ENCODE assay signal across 20 mouse cellular contexts in the genomic region with DNA sequence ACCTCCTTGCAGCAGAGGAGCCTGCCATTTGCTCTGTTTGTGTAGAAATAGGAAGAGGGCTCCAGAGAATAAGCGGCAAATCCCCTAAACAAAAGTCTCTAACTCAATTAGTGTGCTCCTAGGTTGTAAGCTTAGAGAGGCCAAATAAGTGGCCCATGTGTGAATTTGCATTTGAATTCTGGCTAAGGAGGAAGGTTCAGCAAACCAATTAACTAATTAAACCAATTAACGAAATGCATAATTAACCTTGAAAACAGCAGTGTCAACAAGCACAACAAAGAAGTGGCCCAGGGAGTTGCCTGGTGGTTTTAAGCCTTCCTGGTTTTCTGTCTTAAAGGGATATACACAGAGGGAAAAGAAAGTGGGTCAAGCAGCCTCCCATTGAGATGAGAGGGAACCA.
DNase-seq lines count a peak whose midpoint lies in the region; ATAC-seq and TF ChIP-seq lines count a peak whose summit lies in the region.
"Had no signal": no experiment of that assay in that cellular context is flagged by ENCODE, and none has a peak within 500 bp of the region (broad histone marks: within the 10 kb centered on the region; RNA-seq: fewer than 3 reads in every experiment).

No protein-coding gene starts in this region.

- peak; percentile 25 for DNase-seq in hindbrain, embryonic 14.5 days (ENCODE audit: low spot score)
- peak; percentile 91 for DNase-seq in brain, embryonic 14.5 days (ENCODE audit: low read depth)
- no peak for DNase-seq in adrenal gland, adult 18-20 months (ENCODE audit: low spot score in 2 of 2)
- DNase-seq in kidney, postnatal 36 days: no peak
- DNase-seq in left cerebral cortex, adult 18-20 months (ENCODE audit: low spot score in 2 of 2): no peak
- DNase-seq: adrenal gland, postnatal 25 days; cerebellum, adult 9-11 months; gastrocnemius, adult 2 months; heart, adult 2 months; kidney, adult 8-10 months; layer of hippocampus, postnatal 36 days; liver; liver, postnatal 0 days; lung, postnatal 4 days; thymus, adult 2 months had no signal

- 11% methylated on average over 2 of the region's 2 CpGs for WGBS in hindbrain, embryonic 14.5 days
- 27% methylated on average over 2 of the region's 2 CpGs for WGBS in hindbrain, embryonic 13.5 days
- WGBS in forebrain, embryonic 16.5 days: 4% methylated on average over 2 of the region's 2 CpGs
- WGBS in midbrain, embryonic 16.5 days: 6% methylated on average over 2 of the region's 2 CpGs

- TF ChIP-seq POLR2A in brain, embryonic 14.5 days (IDR thresholded peaks at IDR 0.05; ENCODE audit: borderline replicate concordance, extremely low read depth, insufficient read depth, insufficient read length, poor library complexity, severe bottlenecking): no peak

- no peak overlapping the region for H3K27ac ChIP-seq in hindbrain, embryonic 14.5 days
- H3K27ac ChIP-seq in hindbrain, embryonic 13.5 days: no peak overlapping the region
- no peak overlapping the region for H3K27ac ChIP-seq in forebrain, embryonic 16.5 days (ENCODE audit: low read length)
- no peak overlapping the region for H3K27ac ChIP-seq in midbrain, embryonic 16.5 days (ENCODE audit: low read length)
- H3K27ac ChIP-seq: embryonic facial prominence, embryonic 15.5 days; gastrocnemius, adult 2 months; heart, adult 2 months; stomach, embryonic 15.5 days had no signal

- no peak overlapping the region for H3K4me2 ChIP-seq in hindbrain, embryonic 14.5 days (replicated peaks)
- no peak overlapping the region for H3K4me2 ChIP-seq in hindbrain, embryonic 13.5 days
- no peak overlapping the region for H3K4me2 ChIP-seq in forebrain, embryonic 16.5 days (ENCODE audit: low read length)
- H3K4me2 ChIP-seq in midbrain, embryonic 16.5 days (ENCODE audit: low read length): no peak overlapping the region
- H3K4me2 ChIP-seq: embryonic facial prominence, embryonic 15.5 days; stomach, embryonic 15.5 days had no signal

- no peaks in the 10 kb centered on the region for H3K36me3 ChIP-seq in hindbrain, embryonic 14.5 days (replicated peaks; ENCODE audit: control insufficient read depth, insufficient read depth)
- H3K36me3 ChIP-seq in hindbrain, embryonic 13.5 days: no peaks in the 10 kb centered on the region
- H3K36me3 ChIP-seq in forebrain, embryonic 16.5 days (ENCODE audit: control insufficient read depth, insufficient read depth): no peaks in the 10 kb centered on the region
- H3K36me3 ChIP-seq in midbrain, embryonic 16.5 days (ENCODE audit: control insufficient read depth, insufficient read depth, low read length): no peaks in the 10 kb centered on the region
- H3K36me3 ChIP-seq: embryonic facial prominence, embryonic 15.5 days; stomach, embryonic 15.5 days had no signal

- no peaks in the 10 kb centered on the region for H3K27me3 ChIP-seq in hindbrain, embryonic 14.5 days (ENCODE audit: control insufficient read depth, insufficient read depth, low read length)
- H3K27me3 ChIP-seq in hindbrain, embryonic 13.5 days: no peaks in the 10 kb centered on the region
- peaks cover 55% of the 10 kb centered on the region for H3K27me3 ChIP-seq in forebrain, embryonic 16.5 days (replicated peaks; ENCODE audit: control insufficient read depth, insufficient read depth, low read length)
- no peaks in the 10 kb centered on the region for H3K27me3 ChIP-seq in midbrain, embryonic 16.5 days (ENCODE audit: control insufficient read depth, insufficient read depth, low read depth, low read length)
- H3K27me3 ChIP-seq: embryonic facial prominence, embryonic 15.5 days; stomach, embryonic 15.5 days had no signal

- no peaks in the 10 kb centered on the region for H3K9me3 ChIP-seq in hindbrain, embryonic 14.5 days (ENCODE audit: control insufficient read depth, low read length)
- H3K9me3 ChIP-seq in hindbrain, embryonic 13.5 days: no peaks in the 10 kb centered on the region
- no peaks in the 10 kb centered on the region for H3K9me3 ChIP-seq in forebrain, embryonic 16.5 days (ENCODE audit: control insufficient read depth, low read length)
- no peaks in the 10 kb centered on the region for H3K9me3 ChIP-seq in midbrain, embryonic 16.5 days (replicated peaks; ENCODE audit: control insufficient read depth, low read length, poor library complexity, severe bottlenecking)
- H3K9me3 ChIP-seq: embryonic facial prominence, embryonic 15.5 days; stomach, embryonic 15.5 days had no signal

- TF ChIP-seq CTCF in brain, embryonic 14.5 days (IDR thresholded peaks at IDR 0.05; ENCODE audit: borderline replicate concordance, extremely low read depth, insufficient read depth, insufficient read length): no peak

- H3K9ac ChIP-seq in hindbrain, embryonic 14.5 days: no peak overlapping the region
- no peak overlapping the region for H3K9ac ChIP-seq in hindbrain, embryonic 13.5 days
- no peak overlapping the region for H3K9ac ChIP-seq in forebrain, embryonic 16.5 days (replicated peaks; ENCODE audit: low read depth, low read length)
- H3K9ac ChIP-seq in midbrain, embryonic 16.5 days (ENCODE audit: low read depth, low read length): no peak overlapping the region
- H3K9ac ChIP-seq: embryonic facial prominence, embryonic 15.5 days; liver, postnatal 0 days; stomach, embryonic 15.5 days had no signal

- H3K4me1 ChIP-seq in hindbrain, embryonic 14.5 days (replicated peaks; ENCODE audit: control insufficient read depth, insufficient read depth, low read length): no peaks in the 10 kb centered on the region
- H3K4me1 ChIP-seq in hindbrain, embryonic 13.5 days (replicated peaks): peaks cover 4% of the 10 kb centered on the region; the same call in 1 of the 2 replicates
- H3K4me1 ChIP-seq in forebrain, embryonic 16.5 days (replicated peaks; ENCODE audit: control insufficient read depth, insufficient read depth, low read length): peaks cover 5% of the 10 kb centered on the region; the same call in 1 of the 2 replicates
- H3K4me1 ChIP-seq in midbrain, embryonic 16.5 days (ENCODE audit: control insufficient read depth, insufficient read depth, low read length): peaks cover 5% of the 10 kb centered on the region; the same call in 1 of the 2 replicates
- H3K4me1 ChIP-seq: embryonic facial prominence, embryonic 15.5 days; stomach, embryonic 15.5 days had no signal

- no peak overlapping the region for H3K4me3 ChIP-seq in hindbrain, embryonic 14.5 days (replicated peaks; ENCODE audit: low read length)
- H3K4me3 ChIP-seq in hindbrain, embryonic 13.5 days: no peak overlapping the region
- no peak overlapping the region for H3K4me3 ChIP-seq in forebrain, embryonic 16.5 days (replicated peaks; ENCODE audit: low read length)
- H3K4me3 ChIP-seq in midbrain, embryonic 16.5 days (ENCODE audit: low read depth, low read length): no peak overlapping the region
- H3K4me3 ChIP-seq: embryonic facial prominence, embryonic 15.5 days; gastrocnemius, adult 2 months; heart, adult 2 months; stomach, embryonic 15.5 days had no signal

- ATAC-seq in hindbrain, embryonic 14.5 days (ENCODE audit: low FRiP score): peak; percentile 71; the same call in 1 of the 2 replicates
- ATAC-seq in hindbrain, embryonic 13.5 days (ENCODE audit: low FRiP score): no peak; the same call in 1 of the 2 replicates
- ATAC-seq in forebrain, embryonic 16.5 days: peak; percentile 84
- ATAC-seq in midbrain, embryonic 16.5 days: peak; percentile 57; the same call in 1 of the 2 replicates
- ATAC-seq: liver, postnatal 0 days had no signal

Comparison
In these comparisons a context has a peak if more than half of its experiments do, and no peak if none do; other contexts are left out.
1. DNase-seq: peak in hindbrain, embryonic 14.5 days (single experiment) and brain, embryonic 14.5 days (single experiment); none in adrenal gland, adult 18-20 months (0 of 2), kidney, postnatal 36 days (0 of 2) and left cerebral cortex, adult 18-20 months (0 of 2).